Mouse (Mus musculus) urinary bladder, postnatal 10 days (tissue): ENCODE results near the gene Pcnp.

ENCODE experiments used
- DNase-seq: peaks from one replicate; pipeline ENCODE4 v3.0.0; 2022; ENCODE audit warnings: low spot score

The Pcnp gene

GRCm38 (mm10) chr16:56036501-56036900 is 7.0 kb upstream of the Pcnp start:
- DNase-seq: no peak

DNA sequence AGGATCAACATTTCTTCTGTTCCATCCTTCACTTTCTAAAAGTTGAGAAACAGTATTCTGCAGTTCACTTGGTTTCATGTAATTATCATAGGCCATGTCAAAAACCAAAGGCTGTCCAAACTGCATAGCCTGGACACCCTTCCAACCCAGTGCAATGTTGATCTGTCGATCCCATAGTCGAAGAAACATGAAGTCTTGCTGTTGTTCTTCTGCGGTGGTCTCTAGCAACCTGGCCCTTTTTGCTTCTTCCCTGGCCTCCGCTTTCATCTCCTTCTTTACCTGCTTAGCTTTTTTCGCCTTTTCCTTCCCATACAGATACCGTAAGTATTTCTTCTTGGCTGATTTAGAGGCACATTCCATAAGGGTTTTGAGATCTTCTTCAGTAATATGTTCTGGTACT is 5.0 kb upstream of the Pcnp start:
- DNase-seq: no peak

GRCm38 (mm10) chr16:56028722-56029551 is 602 bp downstream of the Pcnp start:
- no peak for DNase-seq

DNA sequence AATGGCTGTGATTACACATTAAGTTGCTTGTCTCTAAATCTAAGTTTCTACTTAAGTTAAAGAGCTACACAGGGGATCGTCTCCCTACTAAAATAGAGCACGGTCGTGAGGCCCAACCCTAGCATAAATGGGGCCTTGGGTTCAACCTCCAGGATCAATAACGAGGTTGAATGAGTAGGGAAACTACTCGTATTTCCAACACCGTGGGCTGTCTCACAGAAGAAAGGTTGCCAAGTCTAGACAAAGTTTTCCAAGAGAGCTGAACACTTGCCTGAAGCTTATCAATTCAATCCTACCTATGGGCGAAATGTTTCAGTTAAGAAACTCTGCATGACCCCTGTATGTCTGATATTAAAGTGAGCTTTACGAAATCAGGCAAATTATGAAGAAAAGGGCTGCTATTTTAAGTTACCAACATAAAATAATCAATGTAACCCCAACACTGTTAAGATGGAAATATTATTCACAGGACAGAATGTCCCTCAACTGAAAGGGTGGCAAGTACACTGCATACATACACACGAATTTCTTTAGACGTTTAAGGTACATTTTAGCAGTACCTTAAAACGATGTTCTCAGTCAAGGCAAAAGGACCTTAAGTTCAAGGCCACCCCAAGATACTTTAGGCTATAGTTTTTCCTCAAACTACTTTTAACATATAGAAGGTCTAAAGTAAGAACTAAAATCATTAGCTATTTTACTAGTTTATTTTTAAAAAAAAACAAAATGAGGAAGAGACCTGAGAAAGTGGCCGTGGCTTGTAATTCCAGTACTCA is 1.5 kb downstream of the Pcnp start:
- no peak for DNase-seq

DNA sequence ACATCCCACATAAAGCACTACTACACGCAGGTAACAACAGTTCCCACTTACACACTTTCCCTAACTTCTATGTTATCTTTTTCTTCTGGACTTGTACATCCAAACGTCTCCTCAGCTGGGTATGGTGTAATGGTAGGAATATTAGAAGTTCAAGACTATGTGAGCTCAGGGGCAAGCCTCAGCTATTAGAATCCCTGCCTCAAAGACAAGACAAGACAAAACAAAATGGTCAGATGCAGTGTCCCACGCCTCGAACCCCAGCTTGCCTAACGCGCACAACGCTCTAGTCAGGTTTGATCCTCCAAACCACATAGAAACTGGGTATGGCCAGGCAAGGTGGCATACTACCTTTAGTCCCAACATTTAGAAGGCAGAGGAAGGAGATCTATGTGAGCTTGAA is 9.9 kb downstream of the Pcnp start:
- DNase-seq: no peak

GRCm38 (mm10) chr16:56014076-56014475 is 15.5 kb downstream of the Pcnp start:
- DNase-seq: no peak

DNA sequence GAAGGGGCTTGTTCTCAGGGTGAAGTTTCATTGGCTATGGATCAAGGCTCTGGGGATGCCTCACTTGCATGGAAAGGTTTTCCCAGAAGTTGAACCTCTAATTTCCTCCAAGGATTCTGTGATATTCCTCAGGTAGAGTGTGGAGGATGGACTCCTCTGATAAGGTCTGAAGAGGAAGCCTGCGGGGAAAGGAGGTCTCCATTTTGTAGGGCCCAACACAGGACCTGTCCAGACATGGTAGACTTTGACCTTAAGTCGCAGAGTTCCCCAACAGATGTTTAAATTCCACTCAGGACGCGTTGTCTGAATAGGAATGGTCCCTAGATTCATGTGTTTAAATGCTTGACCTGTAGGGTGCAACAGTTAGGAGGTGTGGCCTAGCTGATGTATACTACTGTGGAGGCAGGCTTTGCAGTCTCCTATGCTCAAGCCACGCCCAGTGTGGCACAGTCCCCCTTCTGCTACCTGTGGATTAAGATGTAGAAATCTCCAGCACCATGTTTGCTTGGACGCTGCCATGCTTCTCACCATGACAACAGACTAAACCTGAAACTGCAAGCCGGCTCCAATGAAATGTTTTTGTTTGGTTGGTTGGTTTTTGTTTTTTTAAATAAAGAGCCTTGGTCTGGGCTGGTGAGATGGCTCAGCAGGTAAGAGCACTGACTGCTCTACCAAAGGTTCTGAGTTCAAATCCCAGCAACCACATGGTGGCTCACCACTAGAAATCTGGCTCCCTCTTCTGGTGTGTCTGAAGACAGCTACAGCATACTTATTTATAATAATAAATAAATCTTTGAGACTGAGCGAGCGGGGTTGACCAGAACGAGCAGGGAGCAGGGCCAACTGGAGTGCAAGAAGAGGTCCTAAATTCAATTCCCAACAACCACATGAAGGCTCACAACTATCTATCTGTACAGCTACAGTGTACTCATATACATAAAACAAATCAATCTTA is 16.5 kb downstream of the Pcnp start:
- no peak for DNase-seq

- DNase-seq: no peak
Observed at GRCm38 (mm10) chr16:56008862-56009261, 20.7 kb downstream of the Pcnp start.

DNA sequence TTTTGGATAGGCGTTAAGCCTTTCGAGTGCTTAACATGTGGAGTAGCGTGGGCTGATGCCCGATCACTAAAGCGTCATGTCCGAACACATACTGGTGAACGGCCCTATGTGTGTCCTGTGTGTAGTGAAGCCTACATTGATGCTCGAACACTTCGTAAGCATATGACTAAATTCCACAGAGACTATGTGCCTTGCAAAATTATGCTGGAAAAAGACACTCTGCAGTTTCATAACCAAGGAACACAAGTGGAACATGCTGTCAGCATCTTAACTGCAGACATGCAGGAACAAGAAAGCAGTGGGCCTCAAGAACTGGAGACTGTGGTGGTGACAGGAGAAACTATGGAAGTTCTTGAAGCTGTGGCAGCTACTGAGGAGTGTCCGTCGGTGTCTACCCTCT is 22.7 kb downstream of the Pcnp start:
- DNase-seq: no peak

GRCm38 (mm10) chr16:55994235-55994634 is 35.3 kb downstream of the Pcnp start:
- DNase-seq: no peak

GRCm38 (mm10) chr16:55990311-55990710 is 39.2 kb downstream of the Pcnp start:
- no peak for DNase-seq

DNA sequence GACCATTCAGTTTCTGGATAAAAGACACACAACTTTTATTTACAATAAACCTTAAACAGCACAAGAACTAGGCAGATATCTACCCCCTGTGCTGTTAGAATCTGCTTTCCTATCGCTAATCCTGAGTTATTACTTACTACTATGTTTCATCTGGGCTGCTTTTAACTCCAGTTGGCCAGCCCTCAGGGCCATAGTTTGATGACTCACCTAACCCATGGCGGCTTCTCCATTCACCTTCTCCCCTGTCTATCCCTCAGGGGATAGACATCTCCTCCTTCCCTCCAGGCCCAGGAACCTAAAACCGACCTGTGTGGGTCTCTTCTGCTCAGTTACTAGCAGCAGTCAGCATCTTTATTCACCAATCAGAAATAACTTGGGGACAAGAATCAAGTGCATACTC is 43.5 kb downstream of the Pcnp start:
- no peak for DNase-seq

DNA sequence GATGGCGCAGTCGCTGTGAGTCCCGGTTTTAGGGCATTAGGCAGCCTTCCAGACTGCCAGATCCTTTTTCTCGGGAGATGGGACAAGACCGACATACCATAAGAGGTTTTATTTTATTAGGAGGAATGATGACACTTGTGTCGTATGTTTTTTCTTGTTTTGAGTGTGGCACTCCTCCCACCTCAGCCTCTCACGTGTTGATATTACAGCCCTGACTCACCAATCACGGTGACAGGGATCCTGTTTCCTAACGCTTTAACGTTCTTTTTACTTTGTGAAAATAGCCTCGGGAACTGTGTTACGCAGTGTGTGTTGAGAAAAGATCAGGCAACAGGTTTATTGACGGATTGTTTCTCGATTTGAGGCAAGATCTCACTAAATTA is 54.6 kb downstream of the Pcnp start:
- no peak for DNase-seq

DNA sequence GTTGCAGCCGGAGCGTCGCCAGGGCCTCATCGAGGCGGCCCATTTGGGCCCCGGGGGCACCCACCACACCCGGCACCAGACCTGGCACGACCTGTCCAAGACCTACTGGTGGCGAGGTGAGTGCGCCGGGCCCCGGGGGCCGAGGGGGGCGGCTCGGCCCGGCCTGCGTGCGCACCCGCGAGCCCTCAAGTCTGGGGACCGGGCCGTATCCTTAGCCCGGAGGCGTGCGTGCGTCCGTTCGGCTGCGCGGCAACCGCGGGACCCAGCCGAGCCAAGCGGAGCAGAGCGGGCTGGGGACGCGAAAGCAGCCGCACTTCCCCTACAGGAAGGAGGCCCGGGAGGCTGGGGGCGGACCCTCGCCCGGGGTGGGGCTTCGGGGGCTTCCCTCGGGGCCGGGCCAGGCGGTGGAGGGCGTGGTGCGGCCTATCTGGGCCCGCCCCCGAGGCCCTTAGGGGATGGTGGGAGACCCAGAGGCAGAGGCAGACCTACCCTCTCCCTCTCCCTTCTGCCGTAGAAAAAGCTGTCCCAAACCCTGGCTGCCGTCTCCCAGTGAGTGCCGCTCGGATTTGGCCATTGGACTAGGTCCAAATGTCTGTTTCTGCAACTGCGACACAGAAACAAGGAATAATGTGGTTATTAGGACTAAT is 55.2 kb downstream of the Pcnp start:
- DNase-seq: peak; percentile 67

- DNase-seq: peak; percentile 98
Observed at GRCm38 (mm10) chr16:55973431-55974255, 55.9 kb downstream of the Pcnp start, which contains the start of gene Zbtb11. Gene Zbtb11 (plus strand): TSS chr16:55973883.

DNA sequence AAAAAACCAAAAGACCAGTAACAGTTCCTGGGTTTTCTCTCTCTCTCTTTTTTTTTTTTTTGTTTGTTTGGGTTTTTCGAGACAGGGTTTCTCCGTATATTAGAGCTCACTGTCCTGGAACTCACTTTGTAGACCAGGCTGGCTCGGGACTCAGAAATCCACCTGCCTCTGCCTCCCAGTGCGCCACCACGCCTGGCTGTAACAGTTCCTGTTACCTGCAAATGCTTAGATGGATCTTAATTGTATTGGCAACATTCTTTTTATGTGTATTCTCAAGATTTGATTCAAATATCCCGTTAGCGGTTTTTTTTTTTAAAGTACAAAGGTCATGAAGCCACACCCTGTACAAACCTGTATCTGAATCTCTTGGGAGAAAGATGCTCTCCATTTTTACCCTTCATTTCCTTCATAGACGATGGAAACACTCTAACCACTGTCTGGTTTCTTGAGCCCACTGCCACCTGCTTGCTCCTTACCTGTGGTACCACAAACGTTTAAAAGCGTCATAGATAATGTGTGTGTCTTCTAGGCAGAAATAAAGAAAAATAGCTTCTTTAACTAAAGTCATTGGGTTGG is 56.8 kb downstream of the Pcnp start:
- no peak for DNase-seq

- no peak for DNase-seq
Observed at GRCm38 (mm10) chr16:55971735-55972615, 57.6 kb downstream of the Pcnp start.

GRCm38 (mm10) chr16:55970416-55970815 is 59.1 kb downstream of the Pcnp start:
- DNase-seq: no peak

DNA sequence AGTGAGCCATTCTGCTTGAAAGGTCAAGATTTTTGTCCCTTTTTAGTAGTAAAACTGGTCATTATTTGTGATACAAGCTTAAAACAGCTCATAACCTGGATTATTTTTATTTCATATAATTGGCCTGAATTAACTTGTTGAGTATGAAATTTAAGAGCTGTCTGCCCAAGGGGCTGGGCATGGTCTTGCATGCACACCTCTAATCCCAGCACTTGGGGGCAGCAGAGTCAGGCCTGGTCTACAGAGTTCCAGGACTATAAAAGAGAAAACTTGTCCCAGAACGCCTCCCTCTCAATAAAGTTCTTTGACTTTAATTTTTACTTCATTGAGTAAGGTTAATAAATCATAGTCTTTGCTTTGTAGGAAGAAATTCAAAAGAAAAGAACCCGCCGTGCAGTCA is 60.4 kb downstream of the Pcnp start:
- DNase-seq: no peak
